Mouse (Mus musculus) cerebellum, adult 9-11 months (tissue): Measurements from ENCODE around the gene Olfr1140.

Experiments
- DNase-seq: peaks from one replicate; pipeline ENCODE4 v3.0.0; 2022

Olfr1140 gene

GRCm38 (mm10) chr2:87743452-87743851, at the start of gene Olfr1140:
Gene Olfr1140 (plus strand): TSS chr2:87743752.
- no peak for DNase-seq

DNA sequence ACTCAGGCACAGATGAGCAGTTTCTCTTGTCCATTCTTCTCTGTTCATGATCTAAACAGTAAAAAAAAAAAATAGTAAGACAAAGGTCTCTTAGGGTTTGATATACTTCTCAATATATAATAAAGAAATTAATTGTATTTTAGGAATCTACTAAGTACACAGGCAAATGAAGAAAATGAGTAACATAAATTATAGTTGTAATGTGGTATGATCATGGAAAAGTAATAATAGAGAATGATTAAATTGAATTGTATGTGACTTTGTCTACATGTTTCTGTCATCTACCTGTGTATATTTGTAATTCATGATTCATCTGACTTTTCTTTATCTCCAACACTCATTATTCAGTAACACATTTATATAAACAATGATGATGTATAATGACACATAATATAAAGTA, 49.7 kb upstream of the Olfr1140 start, which contains the start of gene Olfr1136:
Gene Olfr1136, minus strand, starts transcription at position 101 of the 400 bp plus-strand sequence.
- no peak for DNase-seq

GRCm38 (mm10) chr2:87713079-87713478, 30.5 kb upstream of the Olfr1140 start, which contains the start of gene Olfr1137:
Gene Olfr1137 (minus strand): TSS chr2:87713179.
- no peak for DNase-seq

DNA sequence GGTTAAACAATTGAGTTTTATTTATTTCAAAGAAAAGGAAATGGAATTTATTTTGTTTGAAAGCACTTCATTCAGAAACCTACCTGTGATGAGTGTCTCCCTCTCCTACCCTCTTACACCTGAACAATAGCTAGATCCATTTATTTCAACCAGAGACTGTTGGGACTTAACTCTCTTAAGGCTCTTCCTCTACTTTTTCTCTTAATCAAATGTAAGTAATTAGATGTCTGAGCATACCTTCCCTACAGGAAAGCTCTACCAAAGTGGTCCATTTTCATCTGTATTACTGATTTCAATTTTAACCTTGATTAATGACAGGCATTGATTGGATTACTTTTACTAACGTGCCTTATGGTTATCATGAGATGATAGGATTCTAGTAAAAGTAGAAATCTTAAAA, 3.7 kb upstream of the Olfr1140 start, which contains the start of gene Olfr1138:
Gene Olfr1138, minus strand, starts transcription at position 101 of the 400 bp plus-strand sequence.
- DNase-seq: no peak

DNA sequence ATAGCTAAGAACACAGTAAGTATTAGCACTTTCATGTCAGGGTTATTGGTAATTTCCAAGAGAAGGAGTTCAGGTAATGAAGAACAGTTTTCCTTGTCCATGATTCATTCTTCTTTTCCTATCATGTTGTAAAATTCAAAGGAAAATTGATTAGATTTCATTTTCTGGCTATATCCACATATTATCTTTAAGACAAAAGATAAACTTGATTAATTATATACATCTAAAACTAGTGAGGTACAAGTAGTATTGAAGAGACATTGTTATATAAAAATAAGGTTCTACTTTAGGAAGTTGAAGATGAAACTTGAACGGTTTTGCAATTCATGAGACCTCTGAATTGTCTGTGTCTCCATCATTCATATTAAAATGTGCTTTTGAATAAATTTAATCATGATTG, 10.3 kb downstream of the Olfr1140 start, which contains the start of gene Olfr1141:
Gene Olfr1141, minus strand, starts transcription at position 101 of the 400 bp plus-strand sequence.
- DNase-seq: no peak

DNA sequence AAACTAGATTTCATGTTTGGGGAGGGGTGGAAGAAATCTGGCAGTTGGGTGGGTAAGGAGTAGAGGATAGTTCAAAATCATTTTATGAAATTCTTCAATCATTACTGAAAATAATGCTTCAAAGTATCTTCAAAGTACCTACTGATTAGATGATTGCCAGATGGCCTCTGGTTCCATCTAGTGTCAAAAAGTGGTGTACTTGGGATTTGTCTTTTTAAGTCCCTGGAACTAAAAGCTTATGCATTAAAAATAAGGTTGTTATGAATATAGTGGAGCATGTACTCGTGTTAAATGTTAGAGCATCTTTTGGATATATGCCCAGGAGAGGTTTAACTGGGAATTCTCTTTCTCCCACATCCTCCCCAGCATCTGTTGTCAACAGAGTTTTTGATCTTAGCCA, 32.6 kb downstream of the Olfr1140 start:
- no peak for DNase-seq

DNA sequence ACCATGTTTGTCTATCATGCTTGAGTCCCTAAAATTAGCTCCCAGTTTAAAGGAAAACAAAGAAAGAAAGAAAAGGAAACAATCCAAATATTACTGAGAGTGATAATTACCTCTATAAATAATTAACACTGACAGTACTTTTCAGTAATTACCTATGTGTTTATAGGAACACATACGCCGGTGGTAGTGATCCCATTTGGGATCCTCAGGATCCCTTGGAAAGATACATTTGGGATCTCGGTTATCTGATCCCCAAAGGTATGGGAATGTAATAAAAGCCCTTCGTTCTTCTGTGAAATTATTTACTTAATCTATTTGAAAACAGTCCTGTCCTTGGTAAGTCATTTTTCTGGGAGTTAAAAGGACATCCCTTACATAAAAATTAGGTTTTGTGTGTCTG, 35.6 kb downstream of the Olfr1140 start, which contains the start of gene Olfr152:
Gene Olfr152, plus strand, starts transcription at position 301 of the 400 bp plus-strand sequence.
- DNase-seq: no peak
